Mouse (Mus musculus): Measurements from ENCODE around the gene Gm3404.
"Not testable (repeated sequence)": the region's sequence is repeated elsewhere in the genome, so short reads cannot be mapped to it uniquely, and the experiment has no call there.

The Gm3404 gene

DNA sequence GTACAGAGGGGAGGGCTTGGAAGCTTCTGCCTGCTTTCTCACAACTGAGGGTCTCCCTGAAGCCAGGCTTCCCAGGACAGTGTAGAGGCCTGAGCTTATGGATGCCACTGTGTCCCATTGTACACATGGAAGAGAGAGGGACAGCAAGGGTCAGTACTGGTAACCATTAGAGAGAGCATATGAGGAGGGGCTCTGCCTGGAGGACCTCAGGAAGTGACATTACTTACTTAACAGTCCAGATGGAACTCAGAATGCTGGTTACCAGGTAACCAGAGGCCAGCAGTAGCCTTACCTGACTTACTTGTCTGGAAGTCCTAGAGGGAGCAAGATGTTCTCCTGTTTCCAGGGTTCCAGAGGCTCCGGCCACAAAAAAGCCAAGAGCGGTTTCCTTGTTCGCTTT, at the start of gene Gm3404:
Gm3404 (plus strand) TSS at position 301 of the 400 bp plus-strand sequence.
- not testable (repeated sequence) for DNase-seq (ENCODE audit: low read depth, low spot score)

DNA sequence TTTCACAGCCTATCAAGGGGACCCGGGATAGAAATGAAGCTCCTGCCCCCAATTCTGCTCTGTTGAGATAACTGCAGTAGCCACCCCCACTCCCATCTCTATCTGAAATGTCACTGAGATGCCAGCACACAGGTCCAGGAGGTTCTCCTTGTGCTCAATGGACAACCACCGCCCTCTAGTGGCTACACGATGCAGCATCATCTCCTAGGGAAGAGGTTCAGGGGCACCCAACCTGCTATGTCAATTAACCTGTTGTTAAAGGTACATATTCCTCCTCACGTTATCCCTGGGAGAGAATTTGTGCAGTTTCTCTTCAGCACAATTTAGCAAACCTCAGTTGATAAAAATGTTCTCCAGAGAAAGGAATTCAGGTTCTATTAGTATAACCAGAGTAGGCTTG, 46.0 kb upstream of the Gm3404 start:
- not testable (repeated sequence) for DNase-seq (ENCODE audit: low read depth, low spot score)

DNA sequence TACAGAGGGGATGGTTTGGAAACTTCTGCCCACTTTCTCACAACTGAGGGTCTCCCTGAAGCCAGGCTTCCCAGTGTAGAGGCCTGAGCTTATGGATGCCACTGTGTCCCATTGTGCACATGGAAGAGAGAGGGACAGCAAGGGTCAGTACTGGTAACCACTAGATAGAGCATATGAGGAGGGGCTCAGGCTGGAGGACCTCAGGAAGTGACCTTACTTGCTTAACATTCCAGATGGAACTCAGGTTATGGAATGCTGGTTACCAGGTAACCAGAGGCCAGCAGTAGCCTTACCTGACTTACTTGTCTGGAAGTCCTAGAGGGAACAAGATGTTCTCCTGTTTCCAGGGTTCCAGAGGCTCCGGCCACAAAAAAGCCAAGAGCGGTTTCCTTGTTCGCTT, 43.9 kb upstream of the Gm3404 start, which contains the start of gene Gm6408:
Gm6408 (plus strand) TSS at position 301 of the 400 bp plus-strand sequence.
- DNase-seq (ENCODE audit: low read depth, low spot score): not testable (repeated sequence)

DNA sequence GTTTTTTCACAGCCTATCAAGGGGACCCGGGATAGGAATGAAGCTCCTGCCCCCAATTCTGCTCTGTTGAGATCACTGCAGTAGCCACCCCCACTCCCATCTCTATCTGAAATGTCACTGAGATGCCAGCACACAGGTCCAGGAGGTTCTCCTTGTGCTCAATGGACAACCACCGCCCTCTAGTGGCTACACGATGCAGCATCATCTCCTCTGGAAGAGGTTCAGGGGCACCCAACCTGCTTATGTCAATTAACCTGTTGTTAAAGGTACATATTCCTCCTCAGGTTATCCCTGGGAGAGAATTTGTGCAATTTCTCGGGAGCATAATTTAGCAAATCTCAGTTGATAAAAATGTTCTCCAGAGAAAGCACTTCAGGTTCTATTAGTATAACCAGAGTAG, 36.6 kb upstream of the Gm3404 start:
- DNase-seq (ENCODE audit: low read depth, low spot score): not testable (repeated sequence)

DNA sequence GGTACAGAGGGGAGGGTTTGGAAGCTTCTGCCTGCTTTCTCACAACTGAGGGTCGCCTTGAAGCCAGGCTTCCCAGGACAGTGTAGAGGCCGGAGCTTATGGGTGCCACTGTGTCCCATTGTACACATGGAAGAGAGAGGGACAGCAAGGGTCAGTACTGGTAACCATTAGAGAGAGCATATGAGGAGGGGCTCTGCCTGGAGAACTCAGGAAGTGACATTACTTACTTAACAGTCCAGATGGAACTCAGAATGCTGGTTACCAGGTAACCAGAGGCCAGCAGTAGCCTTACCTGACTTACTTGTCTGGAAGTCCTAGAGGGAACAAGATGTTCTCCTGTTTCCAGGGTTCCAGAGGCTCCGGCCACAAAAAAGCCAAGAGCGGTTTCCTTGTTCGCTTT, 34.5 kb upstream of the Gm3404 start, which contains the start of gene Gm6370:
Gm6370 (plus strand) TSS at position 301 of the 400 bp plus-strand sequence.
- DNase-seq (ENCODE audit: low read depth, low spot score): not testable (repeated sequence)

DNA sequence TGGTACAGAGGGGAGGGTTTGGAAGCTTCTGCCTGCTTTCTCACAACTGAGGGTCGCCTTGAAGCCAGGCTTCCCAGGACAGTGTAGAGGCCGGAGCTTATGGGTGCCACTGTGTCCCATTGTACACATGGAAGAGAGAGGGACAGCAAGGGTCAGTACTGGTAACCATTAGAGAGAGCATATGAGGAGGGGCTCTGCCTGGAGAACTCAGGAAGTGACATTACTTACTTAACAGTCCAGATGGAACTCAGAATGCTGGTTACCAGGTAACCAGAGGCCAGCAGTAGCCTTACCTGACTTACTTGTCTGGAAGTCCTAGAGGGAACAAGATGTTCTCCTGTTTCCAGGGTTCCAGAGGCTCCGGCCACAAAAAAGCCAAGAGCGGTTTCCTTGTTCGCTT, 23.5 kb upstream of the Gm3404 start, which contains the start of gene 4930449I24Rik:
4930449I24Rik (plus strand) TSS at position 301 of the 400 bp plus-strand sequence.
- not testable (repeated sequence) for DNase-seq (ENCODE audit: low read depth, low spot score)

DNA sequence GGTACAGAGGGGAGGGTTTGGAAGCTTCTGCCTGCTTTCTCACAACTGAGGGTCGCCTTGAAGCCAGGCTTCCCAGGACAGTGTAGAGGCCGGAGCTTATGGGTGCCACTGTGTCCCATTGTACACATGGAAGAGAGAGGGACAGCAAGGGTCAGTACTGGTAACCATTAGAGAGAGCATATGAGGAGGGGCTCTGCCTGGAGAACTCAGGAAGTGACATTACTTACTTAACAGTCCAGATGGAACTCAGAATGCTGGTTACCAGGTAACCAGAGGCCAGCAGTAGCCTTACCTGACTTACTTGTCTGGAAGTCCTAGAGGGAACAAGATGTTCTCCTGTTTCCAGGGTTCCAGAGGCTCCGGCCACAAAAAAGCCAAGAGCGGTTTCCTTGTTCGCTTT, 11.8 kb upstream of the Gm3404 start, which contains the start of gene Gm3402:
Gm3402 (plus strand) TSS at position 301 of the 400 bp plus-strand sequence.
- DNase-seq (ENCODE audit: low read depth, low spot score): not testable (repeated sequence)

DNA sequence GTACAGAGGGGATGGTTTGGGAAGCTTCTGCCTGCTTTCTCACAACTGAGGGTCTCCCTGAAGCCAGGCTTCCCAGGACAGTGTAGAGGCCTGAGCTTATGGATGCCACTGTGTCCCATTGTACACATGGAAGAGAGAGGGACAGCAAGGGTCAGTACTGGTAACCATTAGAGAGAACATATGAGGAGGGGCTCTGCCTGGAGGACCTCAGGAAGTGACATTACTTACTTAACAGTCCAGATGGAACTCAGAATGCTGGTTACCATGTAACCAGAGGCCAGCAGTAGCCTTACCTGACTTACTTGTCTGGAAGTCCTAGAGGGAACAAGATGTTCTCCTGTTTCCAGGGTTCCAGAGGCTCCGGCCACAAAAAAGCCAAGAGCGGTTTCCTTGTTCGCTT, 11.7 kb downstream of the Gm3404 start, which contains the start of gene Gm3409:
Gm3409 (plus strand) TSS at position 301 of the 400 bp plus-strand sequence.
- not testable (repeated sequence) for DNase-seq (ENCODE audit: low read depth, low spot score)

DNA sequence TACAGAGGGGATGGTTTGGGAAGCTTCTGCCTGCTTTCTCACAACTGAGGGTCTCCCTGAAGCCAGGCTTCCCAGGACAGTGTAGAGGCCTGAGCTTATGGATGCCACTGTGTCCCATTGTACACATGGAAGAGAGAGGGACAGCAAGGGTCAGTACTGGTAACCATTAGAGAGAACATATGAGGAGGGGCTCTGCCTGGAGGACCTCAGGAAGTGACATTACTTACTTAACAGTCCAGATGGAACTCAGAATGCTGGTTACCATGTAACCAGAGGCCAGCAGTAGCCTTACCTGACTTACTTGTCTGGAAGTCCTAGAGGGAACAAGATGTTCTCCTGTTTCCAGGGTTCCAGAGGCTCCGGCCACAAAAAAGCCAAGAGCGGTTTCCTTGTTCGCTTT, 30.2 kb downstream of the Gm3404 start, which contains the start of gene Gm3415:
Gm3415 (plus strand) TSS at position 301 of the 400 bp plus-strand sequence.
- DNase-seq (ENCODE audit: low read depth, low spot score): not testable (repeated sequence)

DNA sequence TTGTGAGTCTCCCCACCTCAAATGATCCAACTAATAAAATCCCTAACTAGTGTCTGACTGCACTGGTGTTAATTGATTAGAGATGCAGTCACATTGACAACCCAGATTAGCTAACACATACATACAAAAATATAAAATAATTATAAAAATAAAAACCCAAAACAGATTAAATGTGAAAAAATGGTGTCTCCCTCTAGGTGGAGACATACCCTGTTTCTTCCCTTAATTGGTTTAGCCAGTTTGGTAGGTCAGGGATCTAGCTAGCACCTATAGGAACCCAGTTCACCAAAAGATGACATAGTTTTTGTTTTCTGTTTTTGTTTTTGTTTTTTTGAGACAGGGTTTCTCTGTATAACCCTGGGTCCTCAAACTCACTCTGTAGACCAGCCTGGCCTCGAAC, 38.7 kb downstream of the Gm3404 start:
- DNase-seq (ENCODE audit: low read depth, low spot score): no peak

DNA sequence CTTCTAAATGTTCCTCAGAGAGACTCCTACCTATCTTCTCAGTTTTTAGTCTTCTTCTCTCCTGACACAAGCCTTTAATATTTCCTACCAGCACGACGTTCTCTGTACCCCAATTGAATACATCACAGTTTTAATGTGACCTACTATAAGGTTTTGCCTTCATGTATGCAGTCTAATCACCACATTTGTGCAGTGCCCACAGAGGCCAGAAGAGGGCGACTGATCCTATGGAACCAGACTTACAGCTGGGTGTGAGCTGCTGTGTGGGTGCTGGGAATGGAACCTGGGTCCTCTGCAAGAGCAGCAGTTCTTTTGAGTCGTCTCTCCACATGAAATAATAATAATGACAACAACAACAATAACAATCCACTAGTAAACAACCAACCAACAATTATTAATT, 41.5 kb downstream of the Gm3404 start:
- DNase-seq (ENCODE audit: low read depth, low spot score): peak; percentile 86

DNA sequence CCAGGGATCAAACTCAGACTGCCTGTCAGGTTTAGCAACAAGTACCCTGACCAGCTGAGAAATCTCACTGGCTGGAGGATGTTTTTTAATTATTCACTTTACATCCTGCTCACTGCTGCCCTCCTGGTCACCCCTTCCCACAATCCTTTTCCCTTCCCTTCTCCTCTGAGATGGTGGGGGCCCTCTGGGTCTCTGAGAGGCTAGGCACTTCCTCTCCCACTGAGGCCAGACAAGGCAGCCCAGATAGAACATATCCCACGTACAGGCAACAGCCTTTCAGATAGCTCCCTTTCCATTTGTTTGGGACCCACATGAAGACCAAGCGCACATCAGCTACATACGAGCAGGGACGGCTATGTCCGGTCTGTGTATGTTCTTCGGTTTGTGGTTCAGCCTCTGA, 44.6 kb downstream of the Gm3404 start:
- DNase-seq (ENCODE audit: low read depth, low spot score): not testable (repeated sequence)

DNA sequence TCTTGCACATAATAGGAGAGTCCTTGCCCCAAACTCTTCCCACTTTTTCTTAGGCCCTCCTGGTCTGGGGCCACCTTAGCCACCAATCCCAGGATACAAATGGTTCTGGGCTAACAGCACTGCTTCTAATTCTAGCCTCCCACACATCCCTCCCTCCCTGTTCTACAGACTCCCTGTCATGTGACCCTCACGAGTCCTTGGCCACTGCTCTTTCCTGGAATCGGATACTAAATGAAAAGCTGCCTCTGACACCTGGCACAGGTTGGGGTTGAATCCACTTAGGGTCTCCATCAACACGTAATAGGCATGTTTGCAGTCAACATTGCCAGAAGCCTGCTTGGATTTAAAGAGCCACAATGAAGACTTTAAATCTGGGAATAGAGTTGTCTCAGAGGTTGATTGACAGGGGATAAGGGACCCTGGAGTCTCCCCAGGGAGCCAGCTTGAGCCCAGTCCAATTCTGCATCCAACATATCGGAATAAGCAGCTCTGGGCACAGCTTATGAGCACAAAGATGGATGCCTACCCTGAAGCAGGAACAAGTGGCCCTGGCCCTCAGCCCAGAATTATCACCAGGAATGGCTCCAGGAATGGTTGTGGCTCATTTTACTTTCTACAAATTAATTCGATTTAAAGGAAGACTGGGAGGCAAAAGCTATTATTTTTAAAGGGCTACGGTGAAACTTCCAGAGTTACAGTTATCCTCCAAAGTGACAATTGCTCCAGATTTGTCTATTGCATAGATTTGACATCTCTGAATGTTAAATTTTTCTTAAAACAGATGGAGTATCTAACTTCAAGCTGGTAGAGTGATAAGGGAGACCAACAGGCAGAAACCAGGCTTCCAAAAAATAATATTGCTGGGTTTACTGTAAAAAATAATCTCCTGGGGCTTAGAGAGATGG, 46.5 kb downstream of the Gm3404 start:
- not testable (repeated sequence) for DNase-seq (ENCODE audit: low read depth, low spot score)

DNA sequence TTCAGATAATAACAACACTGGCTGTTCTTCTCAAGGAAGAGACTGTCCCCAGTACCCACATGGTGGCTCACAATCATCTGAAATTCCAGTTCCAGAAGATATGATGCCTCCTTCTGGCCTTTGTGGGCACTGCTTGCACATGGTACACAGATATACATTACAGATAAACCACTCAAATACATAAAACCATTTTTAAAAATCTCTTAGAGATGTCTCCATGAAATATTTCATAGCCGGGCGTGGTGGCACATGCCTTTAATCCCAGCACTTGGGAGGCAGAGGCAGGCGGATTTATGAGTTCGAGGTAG, 47.1 kb downstream of the Gm3404 start:
- DNase-seq (ENCODE audit: low read depth, low spot score): not testable (repeated sequence)

DNA sequence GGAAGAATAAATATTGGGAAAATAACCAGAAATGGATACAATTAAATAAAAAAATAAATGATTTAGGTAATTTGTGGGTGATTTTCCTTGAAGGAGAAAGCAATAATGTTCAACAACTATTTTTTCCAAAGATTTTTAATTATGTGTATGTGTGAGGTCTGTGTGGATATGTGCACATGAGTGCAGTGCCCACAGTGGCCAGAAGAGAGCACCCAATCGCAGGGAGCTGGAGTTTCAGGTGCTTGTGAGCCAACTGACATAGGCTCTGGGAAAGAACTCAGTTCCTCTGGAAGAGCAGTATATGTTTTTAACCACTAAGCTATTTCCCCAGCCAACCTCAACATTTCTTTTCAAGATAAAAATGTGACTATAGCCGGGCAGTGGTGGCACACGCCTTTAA, 51.1 kb downstream of the Gm3404 start:
- peak; percentile 55 for DNase-seq (ENCODE audit: low read depth, low spot score)

Measured in R1 (cell line).